9 mouse cellular contexts compared by ENCODE assay signal in the genomic region with DNA sequence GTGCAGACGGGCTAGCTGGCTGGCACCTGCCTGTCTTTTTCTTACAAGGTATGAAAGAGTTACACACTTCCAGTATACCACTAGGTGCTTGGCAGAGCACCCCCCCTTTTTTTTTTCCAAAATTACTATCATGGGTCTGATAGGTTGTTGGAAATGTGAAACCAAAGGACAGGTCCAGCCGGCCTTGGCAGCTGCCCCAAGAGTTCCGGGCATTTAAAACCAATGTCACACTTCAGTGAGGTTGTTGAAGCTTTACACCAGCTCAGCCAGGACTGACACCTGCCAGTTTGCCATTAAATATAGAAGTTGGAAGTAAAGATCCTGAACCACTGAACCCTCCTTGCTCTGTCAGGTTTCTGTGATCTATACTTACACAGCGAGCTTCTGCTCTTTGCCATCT. TPM values are rescaled to one million over a fixed set of nuclear protein-coding genes. Genes with fewer than 3 reads are reported as not detected.
A peak's percentile ranks its signal among the peaks of the same experiment; 100 is the strongest.
DNase-seq lines count a peak whose midpoint lies in the region; ATAC-seq lines count a peak whose summit lies in the region.
"Had no signal": no experiment of that assay in that cellular context is flagged by ENCODE, and none has a peak within 500 bp of the region (broad histone marks: within the 10 kb centered on the region; RNA-seq: fewer than 3 reads in every experiment).

No protein-coding gene starts in this region.

- H3K27ac ChIP-seq in embryonic facial prominence, embryonic 14.5 days (replicated peaks; ENCODE audit: low read depth, low read length) = no peak overlapping the region
- H3K27ac ChIP-seq in forebrain, embryonic 14.5 days (ENCODE audit: low read depth, low read length) = no peak overlapping the region
- H3K27ac ChIP-seq in hindbrain, embryonic 15.5 days (replicated peaks) = 0 out of 2 replicates have a peak overlapping the region, but pooled peaks have one; percentile 48
- 0 out of 2 replicates have a peak overlapping the region, but pooled peaks have one; percentile 2 for H3K27ac ChIP-seq in midbrain, embryonic 12.5 days (replicated peaks)
- H3K27ac ChIP-seq: liver, embryonic 15.5 days had no signal

- peak overlapping the region; percentile 33; the same call in 1 of the 2 replicates for H3K4me2 ChIP-seq in embryonic facial prominence, embryonic 14.5 days (ENCODE audit: low read depth, low read length)
- H3K4me2 ChIP-seq in forebrain, embryonic 14.5 days (ENCODE audit: low read length) = peak overlapping the region; percentile 69
- peak overlapping the region; percentile 95 for H3K4me2 ChIP-seq in hindbrain, embryonic 15.5 days
- H3K4me2 ChIP-seq in midbrain, embryonic 12.5 days (replicated peaks) = peak overlapping the region; percentile 62
- H3K4me2 ChIP-seq: liver, embryonic 15.5 days had no signal

- WGBS in embryonic facial prominence, embryonic 14.5 days = 71% methylated on average over 4 of the region's 4 CpGs
- 58% methylated on average over 4 of the region's 4 CpGs for WGBS in forebrain, embryonic 14.5 days
- WGBS in hindbrain, embryonic 15.5 days = 26% methylated on average over 4 of the region's 4 CpGs
- 67% methylated on average over 4 of the region's 4 CpGs for WGBS in midbrain, embryonic 12.5 days

- peaks cover 27% of the 10 kb centered on the region; the same call in 1 of the 2 replicates for H3K36me3 ChIP-seq in embryonic facial prominence, embryonic 14.5 days (ENCODE audit: control insufficient read depth, insufficient read depth, low read length)
- peaks cover 60% of the 10 kb centered on the region for H3K36me3 ChIP-seq in forebrain, embryonic 14.5 days (ENCODE audit: control insufficient read depth, insufficient read depth, low read length)
- 0 out of 2 replicates have a peak, but pooled peaks cover 10% of the 10 kb centered on the region for H3K36me3 ChIP-seq in hindbrain, embryonic 15.5 days
- peaks cover 56% of the 10 kb centered on the region for H3K36me3 ChIP-seq in midbrain, embryonic 12.5 days
- H3K36me3 ChIP-seq: liver, embryonic 15.5 days had no signal

- H3K9me3 ChIP-seq in embryonic facial prominence, embryonic 14.5 days (ENCODE audit: control insufficient read depth, low read length) = no peaks in the 10 kb centered on the region
- no peaks in the 10 kb centered on the region for H3K9me3 ChIP-seq in forebrain, embryonic 14.5 days (replicated peaks; ENCODE audit: control insufficient read depth, low read length)
- H3K9me3 ChIP-seq in hindbrain, embryonic 15.5 days = no peaks in the 10 kb centered on the region
- H3K9me3 ChIP-seq in midbrain, embryonic 12.5 days = no peaks in the 10 kb centered on the region
- H3K9me3 ChIP-seq: liver, embryonic 15.5 days had no signal

- no peak for DNase-seq in embryonic facial prominence, embryonic 14.5 days (ENCODE audit: low spot score)
- no peak for DNase-seq in forebrain, embryonic 14.5 days (ENCODE audit: low spot score)
- no peak for DNase-seq in right cerebral cortex, postnatal 4 days
- DNase-seq in embryo, embryonic 10.5 days (ENCODE audit: low spot score) = no peak

- H3K4me1 ChIP-seq in embryonic facial prominence, embryonic 14.5 days (ENCODE audit: control insufficient read depth, insufficient read depth, low read length) = peaks cover 10% of the 10 kb centered on the region; the same call in 1 of the 2 replicates
- peaks cover 33% of the 10 kb centered on the region for H3K4me1 ChIP-seq in forebrain, embryonic 14.5 days (ENCODE audit: control insufficient read depth, insufficient read depth, low read length)
- H3K4me1 ChIP-seq in hindbrain, embryonic 15.5 days (replicated peaks) = peaks cover 34% of the 10 kb centered on the region
- peaks cover 42% of the 10 kb centered on the region for H3K4me1 ChIP-seq in midbrain, embryonic 12.5 days

- no peak for ATAC-seq in embryonic facial prominence, embryonic 14.5 days (ENCODE audit: low read depth)
- no peak for ATAC-seq in forebrain, embryonic 14.5 days
- ATAC-seq in hindbrain, embryonic 15.5 days (ENCODE audit: low FRiP score, low read depth) = no peak
- no peak for ATAC-seq in midbrain, embryonic 12.5 days (ENCODE audit: low FRiP score, low read depth)
- ATAC-seq in granulocyte monocyte progenitor cell, adult 5-6 weeks (replicated peaks; ENCODE audit: poor library complexity, severe bottlenecking) = no peak

- no peaks in the 10 kb centered on the region for H3K27me3 ChIP-seq in embryonic facial prominence, embryonic 14.5 days (replicated peaks; ENCODE audit: control insufficient read depth, insufficient read depth, low read length)
- H3K27me3 ChIP-seq in forebrain, embryonic 14.5 days (replicated peaks; ENCODE audit: control insufficient read depth, insufficient read depth, low read length) = no peaks in the 10 kb centered on the region
- no peaks in the 10 kb centered on the region for H3K27me3 ChIP-seq in hindbrain, embryonic 15.5 days
- no peaks in the 10 kb centered on the region for H3K27me3 ChIP-seq in midbrain, embryonic 12.5 days

- H3K9ac ChIP-seq in embryonic facial prominence, embryonic 14.5 days (ENCODE audit: low read depth, low read length) = no peak overlapping the region
- peak overlapping the region; percentile 62 for H3K9ac ChIP-seq in forebrain, embryonic 14.5 days (ENCODE audit: low read length)
- H3K9ac ChIP-seq in hindbrain, embryonic 15.5 days = peak overlapping the region; percentile 60
- peak overlapping the region; percentile 54 for H3K9ac ChIP-seq in midbrain, embryonic 12.5 days (replicated peaks)
- H3K9ac ChIP-seq: liver, embryonic 15.5 days had no signal

- H3K4me3 ChIP-seq in embryonic facial prominence, embryonic 14.5 days (ENCODE audit: low read depth, low read length) = no peak overlapping the region
- H3K4me3 ChIP-seq in forebrain, embryonic 14.5 days (ENCODE audit: low read depth, low read length) = peak overlapping the region; percentile 41
- H3K4me3 ChIP-seq in hindbrain, embryonic 15.5 days = peak overlapping the region; percentile 45
- H3K4me3 ChIP-seq in midbrain, embryonic 12.5 days = peak overlapping the region; percentile 38
- H3K4me3 ChIP-seq: erythroblast, embryonic 14.5 days; liver, embryonic 15.5 days had no signal

RNA-seq across cellular contexts. Expression of a gene that starts 4.6 kb away (rescaled TPM):
- 51.3 and 52.1 TPM in 2 replicates for polyA plus RNA-seq in embryonic facial prominence, embryonic 14.5 days (2014; fragmentation: Nextera tagmentation; extraction: Ambion mirVana)
- 670 and 797 TPM in 2 replicates for polyA plus RNA-seq in forebrain, embryonic 14.5 days (2014; fragmentation: Nextera tagmentation; extraction: Ambion mirVana)
- 939 and 1,019 TPM in 2 replicates for polyA plus RNA-seq in hindbrain, embryonic 15.5 days (2015; fragmentation: Nextera tagmentation; extraction: Ambion mirVana)
- polyA plus RNA-seq in midbrain, embryonic 12.5 days (2016; fragmentation: Nextera tagmentation; extraction: Ambion mirVana) = 380 and 432 TPM in 2 replicates
- total RNA-seq in granulocyte monocyte progenitor cell, adult 5-6 weeks (2014; fragmentation: Nextera tagmentation) = not detected in 2 replicates
- total RNA-seq in granulocyte monocyte progenitor cell, adult 5-6 weeks (2017) = not detected in 2 replicates

RNA-seq across cellular contexts. Expression of a gene that starts 37.1 kb away (rescaled TPM):
- polyA plus RNA-seq in embryonic facial prominence, embryonic 14.5 days (2014; fragmentation: Nextera tagmentation; extraction: Ambion mirVana) = 76.0 and 76.5 TPM in 2 replicates
- 92.0 and 113 TPM in 2 replicates for polyA plus RNA-seq in forebrain, embryonic 14.5 days (2014; fragmentation: Nextera tagmentation; extraction: Ambion mirVana)
- 78.1 and 82.6 TPM in 2 replicates for polyA plus RNA-seq in hindbrain, embryonic 15.5 days (2015; fragmentation: Nextera tagmentation; extraction: Ambion mirVana)
- 109 and 118 TPM in 2 replicates for polyA plus RNA-seq in midbrain, embryonic 12.5 days (2016; fragmentation: Nextera tagmentation; extraction: Ambion mirVana)
- 50.2 and 81.2 TPM in 2 replicates for total RNA-seq in granulocyte monocyte progenitor cell, adult 5-6 weeks (2014; fragmentation: Nextera tagmentation)
- total RNA-seq in granulocyte monocyte progenitor cell, adult 5-6 weeks (2017) = 181 and 240 TPM in 2 replicates

RNA-seq across cellular contexts. Expression of a gene that starts 47.9 kb away (rescaled TPM):
- 268 and 303 TPM in 2 replicates for polyA plus RNA-seq in embryonic facial prominence, embryonic 14.5 days (2014; fragmentation: Nextera tagmentation; extraction: Ambion mirVana)
- polyA plus RNA-seq in forebrain, embryonic 14.5 days (2014; fragmentation: Nextera tagmentation; extraction: Ambion mirVana) = 1,376 and 1,776 TPM in 2 replicates
- 3,041 and 3,094 TPM in 2 replicates for polyA plus RNA-seq in hindbrain, embryonic 15.5 days (2015; fragmentation: Nextera tagmentation; extraction: Ambion mirVana)
- polyA plus RNA-seq in midbrain, embryonic 12.5 days (2016; fragmentation: Nextera tagmentation; extraction: Ambion mirVana) = 609 and 668 TPM in 2 replicates
- 2.3 and 3.4 TPM in 2 replicates for total RNA-seq in granulocyte monocyte progenitor cell, adult 5-6 weeks (2014; fragmentation: Nextera tagmentation)
- total RNA-seq in granulocyte monocyte progenitor cell, adult 5-6 weeks (2017) = 7.0 and 8.5 TPM in 2 replicates

Comparison
In these comparisons a context has a peak if more than half of its experiments do, and no peak if none do; other contexts are left out.
1. H3K27ac ChIP-seq: peak in hindbrain, embryonic 15.5 days (single experiment) and midbrain, embryonic 12.5 days (single experiment); none in embryonic facial prominence, embryonic 14.5 days (single experiment) and forebrain, embryonic 14.5 days (single experiment).
2. H3K4me2 ChIP-seq: peak in every context shown above with its lines; median percentile 95 in hindbrain, embryonic 15.5 days; 69 in forebrain, embryonic 14.5 days; 62 in midbrain, embryonic 12.5 days; 33 in embryonic facial prominence, embryonic 14.5 days.